Mouse (Mus musculus): Measurements from ENCODE around the gene Dnali1. TPM values are rescaled to one million over a fixed set of nuclear protein-coding genes. Genes with fewer than 3 reads are reported as not detected.

Dnali1 gene
- polyA plus RNA-seq, 1 experiment = 0.14 TPM

DNA sequence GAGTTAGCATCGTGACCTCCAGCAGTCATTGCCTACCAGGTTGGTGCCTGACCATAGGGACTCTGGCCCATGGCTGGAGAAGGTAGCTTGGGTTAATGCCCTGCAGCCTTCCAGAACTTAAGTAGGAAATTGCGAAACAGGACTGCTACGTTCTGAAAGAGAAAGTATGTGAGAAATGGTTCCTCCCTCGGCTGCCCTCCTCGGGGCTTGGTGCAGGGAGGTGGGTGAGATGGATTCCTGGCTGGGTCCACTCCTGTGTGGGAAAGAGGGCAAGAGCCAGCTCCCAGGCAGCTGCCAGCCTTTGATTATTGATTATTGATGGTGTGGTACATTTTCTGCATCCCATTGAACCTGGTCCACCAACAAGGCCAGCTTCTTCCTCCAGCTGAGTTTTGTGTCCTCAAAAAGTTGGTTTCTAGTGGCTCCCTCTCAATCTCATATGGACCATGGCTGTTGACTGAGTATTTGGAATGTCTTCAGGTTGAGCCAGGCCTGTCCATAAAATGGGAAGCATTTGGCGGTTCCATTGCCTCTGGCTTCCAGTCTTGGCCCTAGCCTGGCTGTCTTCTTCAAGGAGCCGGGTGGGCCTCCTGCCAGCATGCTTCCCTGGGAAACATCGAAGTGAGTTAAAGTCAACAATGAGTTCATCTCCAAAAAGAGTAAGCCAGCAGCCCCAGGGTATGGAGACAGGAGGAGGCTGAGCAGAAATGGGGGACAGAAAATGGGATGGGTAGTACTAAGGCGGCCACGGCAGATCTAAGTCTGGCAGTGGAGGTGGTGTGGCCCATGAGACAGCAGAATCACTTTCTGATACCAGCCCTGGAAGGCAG lies 49.5 kb downstream of the Dnali1 start, which contains the start of gene Gnl2:
Gnl2 (plus strand) TSS at position 780 of the 830 bp plus-strand sequence.
- TF ChIP-seq TCF3 (IDR thresholded peaks at IDR 0.05; ENCODE audit: insufficient read length, low read depth) = no peak
- TF ChIP-seq TCF12 (IDR thresholded peaks at IDR 0.05; ENCODE audit: insufficient read depth, poor library complexity, severe bottlenecking) = no peak
- TF ChIP-seq POLR2A (IDR thresholded peaks at IDR 0.05; ENCODE audit: insufficient read length, low read depth) = no peak
- no peak for TF ChIP-seq E2F4 (IDR thresholded peaks at IDR 0.05; ENCODE audit: insufficient read depth)
- no peak for TF ChIP-seq POLR2AphosphoS2 (IDR thresholded peaks at IDR 0.05; ENCODE audit: insufficient read length, low read depth)
- no peak for TF ChIP-seq MAX (IDR thresholded peaks at IDR 0.05; ENCODE audit: low read depth)
- no peak for TF ChIP-seq MYOG (IDR thresholded peaks at IDR 0.05; ENCODE audit: control insufficient read depth in 1 of 3, insufficient read depth in 1 of 3, insufficient read length in 2 of 3, low read depth in 2 of 3)
- TF ChIP-seq CEBPB (IDR thresholded peaks at IDR 0.05; ENCODE audit: insufficient read depth, poor library complexity, severe bottlenecking) = no peak
- TF ChIP-seq USF1 (IDR thresholded peaks at IDR 0.05; ENCODE audit: low read depth) = no peak
- no peak for TF ChIP-seq REST (IDR thresholded peaks at IDR 0.05; ENCODE audit: insufficient read depth, insufficient read length)
- no peak for TF ChIP-seq SRF (IDR thresholded peaks at IDR 0.05; ENCODE audit: control insufficient read depth, insufficient read length, low read depth)
- TF ChIP-seq MYOD1 (IDR thresholded peaks at IDR 0.05; ENCODE audit: control insufficient read depth in 1 of 3, insufficient read length in 2 of 3, low read depth in 2 of 3) = no peak

DNA sequence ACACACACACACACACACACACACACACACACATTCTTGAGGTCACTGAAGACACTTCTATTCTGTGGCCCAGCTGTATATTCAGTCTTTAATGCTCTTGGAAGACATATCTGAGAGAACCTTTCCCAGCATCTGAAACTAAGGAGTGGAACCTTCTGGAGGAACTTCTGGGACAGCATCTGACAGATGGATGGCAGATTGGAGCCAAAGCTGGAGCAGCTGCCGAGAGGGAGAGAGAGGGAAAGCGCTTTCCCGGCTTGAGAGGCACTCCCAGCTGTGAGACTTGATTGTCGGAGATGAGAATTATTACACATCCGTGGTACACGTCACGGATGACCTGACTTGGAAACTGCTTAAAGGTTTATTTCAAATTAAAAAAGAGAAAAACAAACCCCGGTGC lies 56.8 kb downstream of the Dnali1 start:
- TF ChIP-seq USF1 (IDR thresholded peaks at IDR 0.05; ENCODE audit: low read depth) (no peak), MYOD1 (IDR thresholded peaks at IDR 0.05; ENCODE audit: control insufficient read depth in 1 of 3, insufficient read length in 2 of 3, low read depth in 2 of 3) (no peak), TCF12 (IDR thresholded peaks at IDR 0.05; ENCODE audit: insufficient read depth, poor library complexity, severe bottlenecking) (no peak), REST (IDR thresholded peaks at IDR 0.05; ENCODE audit: insufficient read depth, insufficient read length) (no peak), MYOG (IDR thresholded peaks at IDR 0.05; ENCODE audit: control insufficient read depth in 1 of 3, insufficient read depth in 1 of 3, insufficient read length in 2 of 3, low read depth in 2 of 3) (no peak), POLR2AphosphoS2 (IDR thresholded peaks at IDR 0.05; ENCODE audit: insufficient read length, low read depth) (no peak), E2F4 (IDR thresholded peaks at IDR 0.05; ENCODE audit: insufficient read depth) (no peak), POLR2A (IDR thresholded peaks at IDR 0.05; ENCODE audit: insufficient read length, low read depth) (no peak), MAX (IDR thresholded peaks at IDR 0.05; ENCODE audit: low read depth) (no peak), SRF (IDR thresholded peaks at IDR 0.05; ENCODE audit: control insufficient read depth, insufficient read length, low read depth) (no peak), TCF3 (IDR thresholded peaks at IDR 0.05; ENCODE audit: insufficient read length, low read depth) (no peak), CEBPB (IDR thresholded peaks at IDR 0.05; ENCODE audit: insufficient read depth, poor library complexity, severe bottlenecking) (no peak)
- Histone ChIP-seq H3K4me2 (ENCODE audit: low read depth) (no peak overlapping the region), H3K27me3 (ENCODE audit: control insufficient read depth, insufficient read depth, insufficient read length) (peaks cover 83% of the 10 kb centered on the region), H3K4me3 (no peak overlapping the region), H3ac (ENCODE audit: control insufficient read depth, insufficient read length) (no peak overlapping the region), H3K36me3 (ENCODE audit: control insufficient read depth, insufficient read depth) (no peaks in the 10 kb centered on the region), H3K79me2 (ENCODE audit: control insufficient read depth, insufficient read depth) (no peaks in the 10 kb centered on the region)

More for the DNA sequence above, 49.5 kb downstream of the Dnali1 start, which contains the start of gene Gnl2:
- Histone ChIP-seq H3K4me2 (ENCODE audit: low read depth) (no peak within 1 kb of the TSS), H3K4me3 (no peak within 1 kb of the TSS), H3ac (ENCODE audit: control insufficient read depth, insufficient read length) (no peak within 1 kb of the TSS), H3K27me3 (ENCODE audit: control insufficient read depth, insufficient read depth, insufficient read length) (peaks cover 83% of the 10 kb centered on the region), H3K36me3 (ENCODE audit: control insufficient read depth, insufficient read depth) (no peaks in the 10 kb centered on the region), H3K79me2 (ENCODE audit: control insufficient read depth, insufficient read depth) (no peaks in the 10 kb centered on the region)

DNA sequence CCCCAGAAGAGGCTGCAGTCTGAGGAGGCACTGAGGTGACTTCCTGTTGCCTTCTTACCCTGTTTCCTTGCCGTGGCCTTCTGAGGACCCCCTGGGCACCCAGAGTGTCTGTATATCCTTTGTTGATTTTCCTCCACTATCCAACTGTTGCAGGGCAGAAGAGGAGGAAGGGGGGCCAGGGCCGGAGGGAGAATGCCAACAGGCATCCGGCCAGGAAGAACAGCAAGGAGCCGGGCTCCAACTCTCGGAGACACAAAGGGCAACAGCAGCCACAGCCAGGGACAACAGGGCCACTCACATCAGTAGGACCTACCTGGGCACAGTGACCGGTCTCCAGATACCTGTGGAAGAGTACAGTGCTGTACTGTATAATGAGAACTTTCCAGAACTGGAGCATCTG lies 57.3 kb downstream of the Dnali1 start:
- no peaks in the 10 kb centered on the region for H3K79me2 ChIP-seq (ENCODE audit: control insufficient read depth, insufficient read depth)
- H3ac ChIP-seq (ENCODE audit: control insufficient read depth, insufficient read length) = no peak overlapping the region
- H3K36me3 ChIP-seq (ENCODE audit: control insufficient read depth, insufficient read depth) = no peaks in the 10 kb centered on the region
- H3K4me2 ChIP-seq (ENCODE audit: low read depth) = no peak overlapping the region
- TF ChIP-seq MAX (IDR thresholded peaks at IDR 0.05; ENCODE audit: low read depth) = no peak
- no peak for TF ChIP-seq E2F4 (IDR thresholded peaks at IDR 0.05; ENCODE audit: insufficient read depth)
- no peak for TF ChIP-seq TCF12 (IDR thresholded peaks at IDR 0.05; ENCODE audit: insufficient read depth, poor library complexity, severe bottlenecking)
- TF ChIP-seq SRF (IDR thresholded peaks at IDR 0.05; ENCODE audit: control insufficient read depth, insufficient read length, low read depth) = no peak
- no peak for TF ChIP-seq POLR2A (IDR thresholded peaks at IDR 0.05; ENCODE audit: insufficient read length, low read depth)
- no peak for TF ChIP-seq REST (IDR thresholded peaks at IDR 0.05; ENCODE audit: insufficient read depth, insufficient read length)
- no peak for TF ChIP-seq USF1 (IDR thresholded peaks at IDR 0.05; ENCODE audit: low read depth)
- no peak for TF ChIP-seq POLR2AphosphoS2 (IDR thresholded peaks at IDR 0.05; ENCODE audit: insufficient read length, low read depth)
- no peak for TF ChIP-seq CEBPB (IDR thresholded peaks at IDR 0.05; ENCODE audit: insufficient read depth, poor library complexity, severe bottlenecking)
- no peak for TF ChIP-seq MYOD1 (IDR thresholded peaks at IDR 0.05; ENCODE audit: control insufficient read depth in 1 of 3, insufficient read length in 2 of 3, low read depth in 2 of 3)
- no peak for TF ChIP-seq TCF3 (IDR thresholded peaks at IDR 0.05; ENCODE audit: insufficient read length, low read depth)
- TF ChIP-seq MYOG (IDR thresholded peaks at IDR 0.05; ENCODE audit: control insufficient read depth in 1 of 3, insufficient read depth in 1 of 3, insufficient read length in 2 of 3, low read depth in 2 of 3) = no peak
- no peak overlapping the region for H3K4me3 ChIP-seq
- peaks cover 83% of the 10 kb centered on the region for H3K27me3 ChIP-seq (ENCODE audit: control insufficient read depth, insufficient read depth, insufficient read length)

DNA sequence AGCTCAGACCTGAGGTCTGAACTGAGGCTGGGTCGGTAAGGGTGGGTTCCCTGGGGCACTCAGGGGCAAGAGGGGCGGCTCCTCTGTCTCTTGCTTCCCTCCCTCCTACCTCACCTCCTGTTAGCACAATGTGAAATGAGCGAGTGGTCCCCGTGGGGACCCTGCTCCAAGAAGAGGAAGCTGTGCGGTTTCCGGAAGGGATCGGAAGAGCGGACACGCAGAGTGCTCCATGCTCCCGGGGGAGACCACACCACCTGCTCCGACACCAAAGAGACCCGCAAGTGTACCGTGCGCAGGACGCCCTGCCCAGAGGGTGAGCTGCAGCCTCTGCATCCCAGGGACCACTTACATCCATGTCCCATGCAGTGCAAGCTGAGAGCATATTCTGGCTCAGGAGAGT lies 58.0 kb downstream of the Dnali1 start:
- peaks cover 76% of the 10 kb centered on the region for H3K27me3 ChIP-seq (ENCODE audit: control insufficient read depth, insufficient read depth, insufficient read length)
- H3K79me2 ChIP-seq (ENCODE audit: control insufficient read depth, insufficient read depth) = no peaks in the 10 kb centered on the region
- no peak overlapping the region for H3K4me3 ChIP-seq
- no peak overlapping the region for H3K4me2 ChIP-seq (ENCODE audit: low read depth)
- H3K36me3 ChIP-seq (ENCODE audit: control insufficient read depth, insufficient read depth) = no peaks in the 10 kb centered on the region
- TF ChIP-seq POLR2A (IDR thresholded peaks at IDR 0.05; ENCODE audit: insufficient read length, low read depth) (no peak), TCF12 (IDR thresholded peaks at IDR 0.05; ENCODE audit: insufficient read depth, poor library complexity, severe bottlenecking) (no peak), REST (IDR thresholded peaks at IDR 0.05; ENCODE audit: insufficient read depth, insufficient read length) (no peak), MYOD1 (IDR thresholded peaks at IDR 0.05; ENCODE audit: control insufficient read depth in 1 of 3, insufficient read length in 2 of 3, low read depth in 2 of 3) (no peak), MYOG (IDR thresholded peaks at IDR 0.05; ENCODE audit: control insufficient read depth in 1 of 3, insufficient read depth in 1 of 3, insufficient read length in 2 of 3, low read depth in 2 of 3) (no peak), CEBPB (IDR thresholded peaks at IDR 0.05; ENCODE audit: insufficient read depth, poor library complexity, severe bottlenecking) (no peak), SRF (IDR thresholded peaks at IDR 0.05; ENCODE audit: control insufficient read depth, insufficient read length, low read depth) (no peak)
- no peak overlapping the region for H3ac ChIP-seq (ENCODE audit: control insufficient read depth, insufficient read length)

Other genes starting within 250 kb of the Dnali1 start
- gene Yrdc, start 215.0 kb downstream of the Dnali1 start, polyA plus RNA-seq (2012; fragmentation: generic; extraction: Trizol) = 36.5 TPM
- gene 1110065P20Rik, start 214.5 kb downstream of the Dnali1 start, polyA plus RNA-seq (2012; fragmentation: generic; extraction: Trizol) = 82.5 TPM
- gene Maneal, start 203.5 kb downstream of the Dnali1 start, polyA plus RNA-seq (2012; fragmentation: generic; extraction: Trizol) = not detected
- not detected for gene Epha10, start 184.8 kb downstream of the Dnali1 start, polyA plus RNA-seq (2012; fragmentation: generic; extraction: Trizol)
- 4.5 TPM for gene 9930104L06Rik, start 128.7 kb downstream of the Dnali1 start, polyA plus RNA-seq (2012; fragmentation: generic; extraction: Trizol)
- 45.9 TPM for gene Cdca8, start 126.4 kb downstream of the Dnali1 start, polyA plus RNA-seq (2012; fragmentation: generic; extraction: Trizol)
- gene Rspo1, start 79.3 kb downstream of the Dnali1 start, polyA plus RNA-seq (2012; fragmentation: generic; extraction: Trizol) = 0.02 TPM
- 27.0 TPM for gene Gnl2, start 49.1 kb downstream of the Dnali1 start, polyA plus RNA-seq (2012; fragmentation: generic; extraction: Trizol)
- gene Snip1, start 969 bp upstream of the Dnali1 start, polyA plus RNA-seq (2012; fragmentation: generic; extraction: Trizol) = 14.3 TPM
- gene Meaf6, start 19.4 kb upstream of the Dnali1 start, polyA plus RNA-seq (2012; fragmentation: generic; extraction: Trizol) = 19.3 TPM
- gene Zc3h12a, start 62.1 kb upstream of the Dnali1 start, polyA plus RNA-seq (2012; fragmentation: generic; extraction: Trizol) = 5.9 TPM